Mouse (Mus musculus) erythroblast, embryonic 14.5 days (primary cell): ENCODE data around the gene Hspb2. TPM values are rescaled to one million over a fixed set of nuclear protein-coding genes. Genes with fewer than 3 reads are reported as not detected.

ENCODE experiments used
- H3K27me3 ChIP-seq: 2 replicates; pipeline ENCODE4 v1.6.1; 2012; ENCODE audit warnings: inconsistent platforms; ENCODE audit not compliant: control insufficient read depth
- H3K36me3 ChIP-seq: 2 replicates; pipeline ENCODE4 v1.6.1; 2012; ENCODE audit warnings: mild to moderate bottlenecking, inconsistent platforms; ENCODE audit not compliant: control insufficient read depth
- H3K4me1 ChIP-seq: 2 replicates; pipeline ENCODE4 v1.6.1; 2012; ENCODE audit warnings: inconsistent platforms; ENCODE audit not compliant: control insufficient read depth
- H3K4me3 ChIP-seq: replicated peaks from 2 replicates; pipeline ENCODE3; 2012; ENCODE audit warnings: moderate library complexity, mild to moderate bottlenecking, inconsistent platforms
- H3K9me3 ChIP-seq: 2 replicates; pipeline ENCODE4 v1.6.1; 2012; ENCODE audit warnings: low read length, inconsistent platforms, mixed read lengths; ENCODE audit not compliant: control insufficient read depth
- GATA1 ChIP-seq: IDR thresholded peaks from 2 replicates; pipeline ENCODE4 v1.6.1; 2012; ENCODE audit warnings: low read length, inconsistent platforms, mixed read lengths
- TAL1 ChIP-seq: IDR thresholded peaks from 3 replicates; pipeline ENCODE4 v1.6.1; 2012; ENCODE audit warnings: low read length, inconsistent platforms, mixed read lengths
- polyA plus RNA-seq: library from polyadenylated mRNA; stranded (reverse); fragments of >175 nt; gene quantifications from 2 replicates; pipeline ENCODE4 v1.2.3, GENCODE M21; 2012

Gene Hspb2
- polyA plus RNA-seq, 1 experiment: not detected

DNA sequence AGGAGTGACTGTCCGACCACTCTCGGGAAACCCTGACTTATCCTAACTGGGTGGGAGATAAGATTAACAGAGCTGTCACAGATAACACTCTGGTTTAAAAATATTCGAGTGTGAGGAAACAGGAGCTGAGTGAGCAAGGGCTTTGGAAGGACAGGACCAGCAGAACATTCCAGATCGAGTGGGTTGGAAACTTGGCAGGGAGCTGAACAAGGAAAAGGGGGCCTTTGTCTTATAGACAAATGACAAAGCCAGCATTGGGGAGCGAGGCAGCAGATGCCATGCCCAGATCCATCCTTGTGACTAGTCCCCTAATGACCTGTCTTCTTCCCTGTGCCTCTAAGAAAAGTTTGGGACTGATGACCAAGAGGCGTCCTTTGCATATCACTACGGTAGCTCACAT lies 1.8 kb upstream of the Hspb2 start:
- H3K36me3 ChIP-seq: no peaks in the 10 kb centered on the region
- H3K9me3 ChIP-seq: no peaks in the 10 kb centered on the region
- H3K4me3 ChIP-seq: no peak overlapping the region
- H3K27me3 ChIP-seq: peaks cover 26% of the 10 kb centered on the region
- H3K4me1 ChIP-seq: no peaks in the 10 kb centered on the region
- TF ChIP-seq GATA1 (no peak), TAL1 (no peak)

DNA sequence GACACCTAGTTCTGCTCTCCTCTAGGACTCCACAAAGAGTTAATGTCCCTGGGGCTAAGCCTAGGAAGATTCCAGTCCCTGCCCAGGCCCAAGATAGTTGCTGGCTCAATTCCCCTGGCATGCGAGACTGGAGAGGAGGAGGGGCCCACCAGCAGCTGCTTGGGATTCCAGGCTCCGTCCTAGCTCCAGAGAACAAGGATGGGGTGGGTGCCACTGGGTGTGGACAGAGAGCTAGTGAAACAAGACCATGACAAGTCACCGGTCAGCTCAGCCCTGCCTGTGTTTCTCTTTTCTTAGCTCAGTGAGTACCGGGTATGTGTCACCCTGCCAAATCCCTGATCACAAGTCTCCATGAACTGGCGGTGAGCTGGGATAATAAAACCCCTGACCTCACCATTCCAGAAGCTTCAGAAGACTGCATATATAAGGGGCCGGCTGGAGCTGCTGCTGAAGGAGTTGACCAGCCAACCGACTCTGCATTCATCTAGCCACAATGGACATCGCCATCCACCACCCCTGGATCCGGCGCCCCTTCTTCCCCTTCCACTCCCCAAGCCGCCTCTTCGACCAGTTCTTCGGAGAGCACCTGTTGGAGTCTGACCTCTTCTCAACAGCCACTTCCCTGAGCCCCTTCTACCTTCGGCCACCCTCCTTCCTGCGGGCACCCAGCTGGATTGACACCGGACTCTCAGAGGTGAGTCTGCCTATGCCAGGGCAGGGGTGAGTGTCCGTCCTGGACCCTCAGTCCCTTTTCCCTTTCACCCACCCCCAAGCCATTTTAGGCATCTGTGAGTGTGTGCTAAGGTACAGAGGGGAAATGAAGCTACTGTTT lies 846 bp upstream of the Hspb2 start:
- Histone ChIP-seq H3K4me3 (no peak overlapping the region), H3K4me1 (no peaks in the 10 kb centered on the region), H3K9me3 (no peaks in the 10 kb centered on the region), H3K27me3 (peaks cover 25% of the 10 kb centered on the region), H3K36me3 (no peaks in the 10 kb centered on the region)
- TF ChIP-seq TAL1: no peak
- no peak for TF ChIP-seq GATA1

DNA sequence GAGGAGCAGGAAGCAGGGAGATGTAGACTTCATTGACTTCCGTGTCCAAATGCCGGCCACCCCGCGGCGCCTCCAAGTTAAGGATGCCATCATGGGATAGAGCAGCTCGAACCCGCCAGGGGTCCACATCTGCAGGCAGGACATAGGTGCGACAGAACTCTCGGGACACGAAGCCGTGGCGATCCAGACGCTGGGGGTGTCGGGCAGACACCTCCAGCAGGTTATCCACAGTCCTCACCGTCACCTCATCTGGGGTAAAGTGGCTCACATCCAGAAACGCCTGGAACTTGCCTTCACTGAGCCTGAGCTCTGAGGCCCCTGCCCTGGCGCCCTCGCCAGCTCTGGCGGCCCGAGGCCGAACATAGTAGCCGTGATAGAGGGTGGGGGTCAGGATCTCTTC lies 831 bp downstream of the Hspb2 start, which contains the start of gene Cryab:
Gene Cryab, plus strand, starts transcription at position 3 of the 400 bp plus-strand sequence.
- no peak for TF ChIP-seq TAL1
- TF ChIP-seq GATA1: no peak
- H3K27me3 ChIP-seq: peaks cover 33% of the 10 kb centered on the region
- H3K4me3 ChIP-seq: no peak within 1 kb of the TSS

DNA sequence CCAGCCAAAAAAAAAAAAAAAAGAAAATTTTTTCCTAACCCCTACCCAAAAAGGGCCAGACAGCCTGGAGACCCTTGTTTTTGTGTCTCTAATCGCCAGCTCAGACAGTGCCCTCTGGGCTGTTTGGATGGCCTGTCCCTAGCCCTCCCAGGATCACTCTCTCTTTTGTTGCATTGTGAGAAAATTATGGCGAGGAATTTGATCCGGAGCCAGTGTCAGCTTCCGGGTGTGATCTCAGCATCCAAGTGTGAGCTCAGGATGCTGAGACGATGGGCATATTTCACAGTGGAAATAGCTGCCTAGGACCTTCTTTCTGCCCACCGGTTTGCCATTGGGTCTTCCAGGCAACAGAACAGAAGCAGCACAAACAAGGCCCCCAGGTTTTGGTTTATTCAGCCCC lies 1.4 kb downstream of the Hspb2 start:
- Histone ChIP-seq H3K4me3 (no peak overlapping the region), H3K4me1 (no peaks in the 10 kb centered on the region), H3K27me3 (peaks cover 39% of the 10 kb centered on the region), H3K9me3 (no peaks in the 10 kb centered on the region), H3K36me3 (no peaks in the 10 kb centered on the region)
- TF ChIP-seq TAL1 (no peak), GATA1 (no peak)

More for the DNA sequence above, 831 bp downstream of the Hspb2 start, which contains the start of gene Cryab:
- no peaks in the 10 kb centered on the region for H3K36me3 ChIP-seq
- H3K4me1 ChIP-seq: no peaks in the 10 kb centered on the region
- no peaks in the 10 kb centered on the region for H3K9me3 ChIP-seq

DNA sequence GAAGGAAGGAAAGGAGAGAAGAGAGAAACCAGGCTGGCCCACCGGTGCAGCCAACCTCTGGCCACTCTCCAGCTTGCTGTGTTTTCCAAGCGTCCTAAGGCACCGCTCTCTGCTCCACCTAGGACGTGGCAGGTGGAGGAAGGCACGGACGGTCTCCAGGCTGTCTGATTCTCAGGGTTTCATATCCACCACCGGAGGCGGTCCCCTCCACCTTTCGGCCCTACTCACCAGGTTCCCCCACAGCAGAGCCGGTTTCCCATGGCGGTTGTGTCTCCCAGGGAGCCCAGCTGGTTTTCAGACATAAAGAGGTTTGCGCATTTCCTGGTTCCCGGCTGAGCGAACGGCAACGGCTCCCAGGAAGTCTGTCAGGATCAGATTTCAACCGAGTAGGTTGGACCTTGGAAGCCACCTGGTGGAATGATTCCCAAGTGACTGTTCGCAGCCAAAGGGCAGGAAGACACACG lies 5.9 kb downstream of the Hspb2 start, which contains the start of gene 2310030G06Rik:
Gene 2310030G06Rik, minus strand, starts transcription at position 323 of the 464 bp plus-strand sequence.
- H3K4me1 ChIP-seq: no peaks in the 10 kb centered on the region
- H3K36me3 ChIP-seq: no peaks in the 10 kb centered on the region
- H3K27me3 ChIP-seq: peaks cover 25% of the 10 kb centered on the region
- H3K4me3 ChIP-seq: peak within 1 kb of the TSS; percentile 46
- no peak for TF ChIP-seq TAL1
- no peak for TF ChIP-seq GATA1
- no peaks in the 10 kb centered on the region for H3K9me3 ChIP-seq

DNA sequence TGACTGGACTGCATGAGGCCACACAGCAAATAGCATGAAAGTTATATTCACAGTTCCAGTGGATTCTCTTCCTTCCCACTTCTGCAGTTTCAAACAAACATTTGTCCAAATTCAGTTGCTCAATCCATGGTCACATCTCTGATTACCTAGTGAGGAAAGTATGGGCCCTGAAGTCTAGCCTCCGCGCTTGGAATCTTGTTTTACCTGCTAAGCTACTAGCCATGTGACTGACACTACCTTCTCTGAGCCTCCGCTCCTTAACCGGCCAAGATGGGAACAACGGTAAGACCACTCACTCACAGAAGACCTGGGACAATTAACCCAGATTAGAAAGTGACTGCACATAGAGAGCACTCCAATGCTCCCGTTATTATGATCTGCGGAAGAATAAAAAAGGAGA lies 6.3 kb downstream of the Hspb2 start:
- peaks cover 23% of the 10 kb centered on the region for H3K27me3 ChIP-seq
- peak overlapping the region; percentile 46 for H3K4me3 ChIP-seq
- H3K4me1 ChIP-seq: no peaks in the 10 kb centered on the region
- TF ChIP-seq GATA1 (no peak), TAL1 (no peak)
- no peaks in the 10 kb centered on the region for H3K9me3 ChIP-seq
- no peaks in the 10 kb centered on the region for H3K36me3 ChIP-seq

DNA sequence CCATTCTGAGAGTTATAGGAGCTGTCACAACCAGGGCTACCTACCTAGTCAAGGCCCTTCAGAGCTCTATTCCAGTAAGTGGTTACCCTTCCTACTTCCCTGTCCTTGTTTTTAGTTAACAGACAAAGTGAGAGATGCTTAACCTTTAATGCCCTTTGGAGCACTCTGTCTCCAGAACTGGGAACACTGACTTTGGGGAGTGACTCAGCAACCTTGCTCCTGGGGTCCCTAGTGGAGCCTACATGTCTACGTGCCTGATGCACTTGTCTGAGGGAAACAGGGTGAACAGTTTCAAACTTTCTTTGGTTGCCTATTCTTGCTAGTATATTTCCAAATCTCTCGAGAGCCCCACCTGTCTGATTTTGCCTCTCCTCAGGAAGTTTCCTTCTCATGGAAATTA lies 9.4 kb downstream of the Hspb2 start:
- no peaks in the 10 kb centered on the region for H3K36me3 ChIP-seq
- H3K4me1 ChIP-seq: peaks cover 12% of the 10 kb centered on the region
- peaks cover 23% of the 10 kb centered on the region for H3K27me3 ChIP-seq
- no peaks in the 10 kb centered on the region for H3K9me3 ChIP-seq
- no peak overlapping the region for H3K4me3 ChIP-seq
- TF ChIP-seq TAL1: no peak
- TF ChIP-seq GATA1: no peak

DNA sequence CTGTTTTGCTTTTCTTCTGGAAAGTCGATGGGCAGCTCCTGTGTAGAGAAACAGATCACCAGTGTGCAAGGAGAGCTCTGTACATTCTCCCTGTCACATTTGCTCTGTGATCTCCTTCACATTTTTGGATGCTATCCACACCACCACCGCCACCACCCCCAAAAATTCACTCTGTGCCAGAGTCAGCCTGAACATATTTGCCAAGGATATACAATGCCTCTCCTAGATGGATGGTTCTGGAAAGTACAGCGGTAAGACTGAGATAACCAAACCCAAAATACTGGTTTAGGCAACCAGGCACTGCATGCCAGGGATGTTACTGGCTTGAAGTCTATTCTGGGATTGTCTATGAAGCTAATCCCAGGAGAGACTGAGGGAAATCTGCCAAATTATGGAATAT lies 9.9 kb downstream of the Hspb2 start:
- TF ChIP-seq TAL1 (no peak), GATA1 (no peak)
- Histone ChIP-seq H3K4me1 (peaks cover 12% of the 10 kb centered on the region), H3K36me3 (no peaks in the 10 kb centered on the region), H3K9me3 (no peaks in the 10 kb centered on the region), H3K4me3 (no peak overlapping the region), H3K27me3 (peaks cover 23% of the 10 kb centered on the region)

DNA sequence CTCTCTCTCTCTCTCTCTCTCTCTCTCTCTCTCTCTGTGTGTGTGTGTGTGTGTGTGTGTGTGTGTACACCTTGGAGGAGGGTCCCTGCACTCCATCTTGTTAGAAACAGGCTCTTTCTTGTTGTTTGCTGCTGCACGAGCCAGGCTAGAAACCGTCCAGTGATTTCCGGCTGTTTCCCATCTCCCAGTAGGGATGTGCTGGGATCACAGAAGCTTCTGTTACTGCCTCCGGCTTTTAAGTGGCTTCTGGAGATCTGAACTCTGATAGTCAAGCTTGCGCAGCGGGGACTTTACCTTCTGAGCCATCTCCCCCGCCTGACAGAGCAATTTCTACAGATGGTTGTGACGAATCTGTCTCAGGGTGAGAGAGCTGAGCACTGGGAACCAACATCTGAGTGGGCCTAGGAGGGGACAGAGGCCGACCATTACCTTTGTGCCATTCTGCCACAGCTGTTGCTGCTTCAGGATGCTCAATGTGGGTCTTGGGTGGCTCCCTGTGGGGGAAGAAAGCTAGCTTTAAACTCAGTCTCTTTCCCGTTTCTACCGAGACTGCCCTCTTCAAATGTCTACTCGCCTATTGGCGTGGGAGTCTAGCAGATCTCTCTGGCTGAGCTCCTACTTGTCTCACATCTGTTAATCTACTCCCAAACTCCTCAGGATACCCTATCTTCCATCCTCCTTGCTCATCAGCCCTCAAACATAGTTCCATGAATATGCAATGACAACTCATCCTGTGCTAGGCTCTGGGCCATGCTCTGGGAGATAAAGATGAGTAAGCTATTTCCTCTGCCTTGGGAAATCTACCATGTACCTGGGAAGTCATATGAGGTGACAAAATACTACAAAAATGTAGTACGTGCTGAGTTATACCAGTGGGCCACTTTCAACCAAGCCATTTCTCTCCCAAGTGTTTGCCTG lies 11.0 kb downstream of the Hspb2 start:
- no peak for TF ChIP-seq GATA1
- TF ChIP-seq TAL1: no peak
- no peak overlapping the region for H3K4me3 ChIP-seq
- H3K36me3 ChIP-seq: no peaks in the 10 kb centered on the region
- no peaks in the 10 kb centered on the region for H3K9me3 ChIP-seq
- H3K27me3 ChIP-seq: peaks cover 14% of the 10 kb centered on the region
- peaks cover 12% of the 10 kb centered on the region for H3K4me1 ChIP-seq
